18 mouse cellular contexts compared by ENCODE assay signal in genomic region chr11:80698721-80699120, GRCm38 (mm10).
"Had no signal": no experiment of that assay in that cellular context is flagged by ENCODE, and none has a peak within 500 bp of the region (broad histone marks: within the 10 kb centered on the region; RNA-seq: fewer than 3 reads in every experiment).

No protein-coding gene starts in this region.

- ATAC-seq: liver, postnatal 0 days; lung, postnatal 0 days; midbrain, embryonic 13.5 days; midbrain, embryonic 16.5 days had no signal

- DNase-seq: liver, postnatal 0 days; lung, adult 2 months; lung, postnatal 14 days; lung, postnatal 36 days; right cerebral cortex, postnatal 14 days; thymus, adult 2 months; thymus, postnatal 25 days; thymus, postnatal 4 days had no signal

- H3K4me1 ChIP-seq: liver, embryonic 15.5 days; lung, embryonic 15.5 days; midbrain, embryonic 13.5 days; neural tube, embryonic 12.5 days; stomach, embryonic 15.5 days had no signal

- H3K27ac ChIP-seq: liver, embryonic 15.5 days; lung, embryonic 15.5 days; macrophage; midbrain, embryonic 13.5 days; neural tube, embryonic 12.5 days; stomach, embryonic 15.5 days; stomach, postnatal 0 days had no signal

- H3K9me3 ChIP-seq: liver, embryonic 15.5 days; lung, embryonic 15.5 days; midbrain, embryonic 13.5 days; neural tube, embryonic 12.5 days; stomach, embryonic 15.5 days had no signal

- H3K27me3 ChIP-seq: lung, embryonic 15.5 days; midbrain, embryonic 13.5 days; neural tube, embryonic 12.5 days; stomach, embryonic 15.5 days had no signal

- H3K36me3 ChIP-seq: liver, embryonic 15.5 days; lung, embryonic 15.5 days; midbrain, embryonic 13.5 days; neural tube, embryonic 12.5 days; stomach, embryonic 15.5 days had no signal

- H3K4me2 ChIP-seq: liver, embryonic 15.5 days; lung, embryonic 15.5 days; midbrain, embryonic 11.5 days; midbrain, embryonic 13.5 days; neural tube, embryonic 12.5 days; stomach, embryonic 15.5 days had no signal

- H3K9ac ChIP-seq: liver, embryonic 15.5 days; liver, postnatal 0 days; lung, embryonic 15.5 days; midbrain, embryonic 13.5 days; neural tube, embryonic 12.5 days; stomach, embryonic 15.5 days had no signal

- H3K4me3 ChIP-seq: liver, embryonic 15.5 days; lung, embryonic 15.5 days; midbrain, embryonic 13.5 days; neural tube, embryonic 12.5 days; stomach, embryonic 15.5 days had no signal
